Mouse (Mus musculus): ENCODE results near the gene Zfp92. TPM values are rescaled to one million over a fixed set of nuclear protein-coding genes. Genes with fewer than 3 reads are reported as not detected.
A peak's percentile ranks its signal among the peaks of the same experiment; 100 is the strongest.

The Zfp92 gene
- total RNA-seq, 2 experiments from 2014 or later, result 0.05 TPM; not detected in 1

GRCm38 (mm10) chrX:73474340-73475165 lies 63.7 kb downstream of the Zfp92 start:
- peak; percentile 29 for DNase-seq

GRCm38 (mm10) chrX:73475658-73476256 lies 64.9 kb downstream of the Zfp92 start:
- no peak for DNase-seq

DNA sequence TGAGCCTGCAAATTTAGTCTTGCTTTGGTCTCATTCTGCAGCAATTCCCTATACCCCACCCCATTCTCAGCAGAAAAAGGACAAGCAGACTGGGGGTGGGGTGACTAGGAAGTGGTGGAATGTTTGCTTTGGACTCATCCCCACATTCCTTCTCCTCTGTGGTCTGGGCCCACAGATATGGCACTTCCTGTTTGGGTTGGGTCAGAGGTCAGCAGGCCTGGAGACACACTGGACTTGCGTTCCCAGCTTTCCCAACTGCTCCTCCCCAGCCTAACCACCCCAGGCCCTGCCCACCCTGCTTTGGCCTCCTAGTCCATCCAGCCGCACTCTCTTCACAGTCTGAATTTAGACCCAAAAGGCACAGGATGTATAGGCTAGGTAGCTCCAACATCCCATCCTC lies 65.7 kb downstream of the Zfp92 start:
- peak; percentile 31 for DNase-seq

GRCm38 (mm10) chrX:73477500-73477899 lies 66.6 kb downstream of the Zfp92 start:
- DNase-seq, result no peak

Other genes starting within 250 kb of the Zfp92 start
- not detected for gene Spin2d, start 234.1 kb upstream of the Zfp92 start, total RNA-seq (2021)
- 1 to 10 TPM in 1 of 2 experiments, under 1 TPM in 1; 0.51 to 2.7 TPM for gene Xlr3b, start 218.9 kb upstream of the Zfp92 start, total RNA-seq (2021)
- gene Xlr4b, start 196.8 kb upstream of the Zfp92 start, total RNA-seq (2021), result not detected
- gene F8a, start 182.8 kb upstream of the Zfp92 start, total RNA-seq (2021), result 1 to 10 TPM; 6.3 to 7.7 TPM
- not detected for gene Xlr4c, start 168.0 kb upstream of the Zfp92 start, total RNA-seq (2021)
- under 1 TPM in 1 of 2 experiments, not detected in 1; 0.24 TPM for gene Xlr3c, start 145.7 kb upstream of the Zfp92 start, total RNA-seq (2021)
- not detected for gene Xlr5a, start 118.1 kb upstream of the Zfp92 start, total RNA-seq (2021)
- gene Xlr5c, start 118.1 kb upstream of the Zfp92 start, total RNA-seq (2021), result not detected
- not detected for gene Gm45015, start 74.3 kb upstream of the Zfp92 start, total RNA-seq (2021)
- gene Zfp275, start 68.5 kb upstream of the Zfp92 start, total RNA-seq (2021), result 1 to 10 TPM; 4.4 to 5.9 TPM
- gene Gm18336, start 12.4 kb upstream of the Zfp92 start, total RNA-seq (2021), result not detected
- not detected for gene Trex2, start 24.2 kb downstream of the Zfp92 start, total RNA-seq (2021)
- 10 to 100 TPM in 1 of 2 experiments, 1 to 10 TPM in 1; 9.8 to 13.3 TPM for gene Haus7, start 47.9 kb downstream of the Zfp92 start, total RNA-seq (2021)
- gene Bgn, start 72.5 kb downstream of the Zfp92 start, total RNA-seq (2021), result 100 to 1,000 TPM; 116 to 139 TPM
- gene Atp2b3, start 92.0 kb downstream of the Zfp92 start, total RNA-seq (2021), result 10 to 100 TPM; 10.6 to 11.8 TPM
- gene Dusp9, start 228.3 kb downstream of the Zfp92 start, total RNA-seq (2021), result not detected
- 10 to 100 TPM in 1 of 2 experiments, 1 to 10 TPM in 1; 8.6 to 10.3 TPM for gene Pnck, start 249.0 kb downstream of the Zfp92 start, total RNA-seq (2021)